Mouse (Mus musculus) CD4-positive helper T cell, adult 2 months (primary cell): ENCODE data around the gene Rhox2f.
"Not testable (repeated sequence)": the region's sequence is repeated elsewhere in the genome, so short reads cannot be mapped to it uniquely, and the experiment has no call there.

Source experiments
- DNase-seq: peaks from one replicate; pipeline ENCODE4 v3.0.0-alpha.2; 2012; ENCODE audit warnings: low read depth, missing footprints, low spot score

Rhox2f gene

GRCm38 (mm10) chrX:37571105-37571504, at the start of gene Rhox2f:
Gene Rhox2f (plus strand): TSS chrX:37571405.
- not testable (repeated sequence) for DNase-seq

- not testable (repeated sequence) for DNase-seq
Measured at GRCm38 (mm10) chrX:37530152-37530551, 41.1 kb upstream of the Rhox2f start, which contains the start of gene Rhox2e. Gene Rhox2e (plus strand): TSS chrX:37530452.

GRCm38 (mm10) chrX:37541719-37542118, 29.5 kb upstream of the Rhox2f start, which contains the start of gene Rhox3e:
Gene Rhox3e (plus strand): TSS chrX:37542019.
- not testable (repeated sequence) for DNase-seq

- DNase-seq, result not testable (repeated sequence)
Measured at GRCm38 (mm10) chrX:37557112-37557511, 14.1 kb upstream of the Rhox2f start, which contains the start of gene Rhox4e. Gene Rhox4e (plus strand): TSS chrX:37557412.

DNA sequence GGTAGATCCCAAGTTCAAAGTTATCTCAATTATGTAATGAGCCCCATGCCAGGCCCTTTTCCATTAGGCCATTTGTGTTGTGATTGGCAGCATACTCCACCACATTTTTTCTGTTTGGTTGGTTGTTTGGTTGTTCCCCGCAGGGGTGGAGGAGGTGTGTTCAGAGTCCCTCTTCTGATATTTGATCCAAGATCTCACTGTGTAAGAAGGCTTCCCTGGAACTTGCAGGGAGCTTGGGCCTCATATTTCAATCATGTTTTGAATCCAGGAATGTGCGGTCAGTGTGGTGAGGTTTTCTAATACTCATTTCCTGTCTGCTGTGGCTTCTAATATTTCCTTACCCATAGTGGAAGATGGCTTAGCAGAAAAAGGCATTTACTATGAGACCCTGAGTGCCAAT, 1.4 kb downstream of the Rhox2f start:
- DNase-seq, result not testable (repeated sequence)

GRCm38 (mm10) chrX:37580692-37581091, 9.5 kb downstream of the Rhox2f start, which contains the start of gene Rhox3f:
Gene Rhox3f (plus strand): TSS chrX:37580992.
- not testable (repeated sequence) for DNase-seq

DNA sequence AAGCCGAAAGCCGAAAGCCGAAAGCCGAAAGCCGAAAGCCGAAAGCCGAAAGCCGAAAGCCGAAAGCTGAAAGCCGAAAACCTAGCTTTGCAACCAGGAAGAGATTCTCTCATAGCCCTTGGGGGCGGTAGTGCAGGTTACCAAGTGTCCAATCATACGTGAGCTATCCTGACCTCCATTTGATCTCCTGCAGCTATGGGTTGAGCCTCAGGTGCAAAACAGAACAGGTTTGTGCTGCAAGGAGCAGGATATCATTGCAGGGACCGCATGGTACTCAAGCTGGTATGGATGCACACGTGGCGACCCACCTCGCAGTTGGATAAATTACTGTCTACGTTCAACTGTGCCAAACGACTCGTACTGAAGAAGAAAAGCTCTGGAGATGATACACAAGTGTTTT, 36.4 kb downstream of the Rhox2f start, which contains the start of gene Rhox4f:
TSS of gene Rhox4f (minus strand) at position 101 of the 400 bp plus-strand sequence.
- not testable (repeated sequence) for DNase-seq
